Mouse (Mus musculus) small intestine, adult 2 months (tissue): ENCODE results near the gene Zfp13.

Source experiments
- CTCF ChIP-seq: fragments of 200-500 bp; IDR thresholded peaks from 2 replicates; pipeline ENCODE4 v1.5.1; 2012; ENCODE audit warnings: low read depth, mild to moderate bottlenecking, control low read depth, inconsistent platforms, low read length, moderate library complexity, mixed read lengths; ENCODE audit not compliant: insufficient replicate concordance, insufficient read length; ENCODE audit errors: extremely low read depth
- POLR2A ChIP-seq: fragments of 200-500 bp; IDR thresholded peaks from 2 replicates; pipeline ENCODE4 v1.6.1; 2012; ENCODE audit warnings: low read depth, mild to moderate bottlenecking, control low read depth, inconsistent platforms, low read length, moderate library complexity

GRCm38 (mm10) chr17:23551416-23551815 is 47.9 kb downstream of the Zfp13 start:
- TF ChIP-seq CTCF = no peak
- no peak for TF ChIP-seq POLR2A
